Mouse (Mus musculus): Measurements from ENCODE around the gene Pgam2. TPM values are rescaled to one million over a fixed set of nuclear protein-coding genes. Genes with fewer than 3 reads are reported as not detected.

Gene Pgam2
- polyA plus RNA-seq, 1 experiment from 2014 or later: 12.1 TPM

- DNase-seq (ENCODE audit: low spot score): no peak
- peak; percentile 42 for ATAC-seq (replicated peaks; ENCODE audit: low FRiP score)
These were observed 14.3 kb downstream of the Pgam2 start for GRCm38 (mm10) chr11:5789071-5789753.

GRCm38 (mm10) chr11:5788056-5789014, 15.2 kb downstream of the Pgam2 start, which contains the start of gene Dbnl:
Dbnl (plus strand) TSS chr11:5788488.
- peaks cover 13% of the 10 kb centered on the region for H3K36me3 ChIP-seq (ENCODE audit: control insufficient read depth, insufficient read depth, low read length)
- H3K9me3 ChIP-seq (ENCODE audit: control insufficient read depth, low read length): no peaks in the 10 kb centered on the region
- H3K4me1 ChIP-seq (replicated peaks; ENCODE audit: control insufficient read depth, insufficient read depth, low read length): peaks cover 22% of the 10 kb centered on the region
- DNase-seq (ENCODE audit: low spot score) (peak; percentile 97), ATAC-seq (replicated peaks; ENCODE audit: low FRiP score) (peak; percentile 95)
- no peaks in the 10 kb centered on the region for H3K27me3 ChIP-seq (replicated peaks; ENCODE audit: control insufficient read depth, insufficient read depth, low read length)
- H3K4me3 ChIP-seq (ENCODE audit: low read depth, low read length): peak within 1 kb of the TSS; percentile 83
- H3K4me2 ChIP-seq: peak within 1 kb of the TSS; percentile 94
- peak within 1 kb of the TSS; percentile 93 for H3K27ac ChIP-seq (ENCODE audit: low read depth, low read length)
- peak within 1 kb of the TSS; percentile 91 for H3K9ac ChIP-seq (ENCODE audit: low read depth, low read length)
- under 1% methylated on average over 74 of the region's 74 CpGs for WGBS

More at GRCm38 (mm10) chr11:5789071-5789753, 14.3 kb downstream of the Pgam2 start:
- peaks cover 22% of the 10 kb centered on the region for H3K4me1 ChIP-seq (replicated peaks; ENCODE audit: control insufficient read depth, insufficient read depth, low read length)
- peak overlapping the region; percentile 93 for H3K27ac ChIP-seq (ENCODE audit: low read depth, low read length)
- H3K9me3 ChIP-seq (ENCODE audit: control insufficient read depth, low read length): no peaks in the 10 kb centered on the region
- H3K4me2 ChIP-seq: peak overlapping the region; percentile 94
- 50% methylated on average over 6 of the region's 6 CpGs for WGBS
- H3K36me3 ChIP-seq (ENCODE audit: control insufficient read depth, insufficient read depth, low read length): peaks cover 16% of the 10 kb centered on the region
- H3K9ac ChIP-seq (ENCODE audit: low read depth, low read length): peak overlapping the region; percentile 91
- H3K4me3 ChIP-seq (ENCODE audit: low read depth, low read length): peak overlapping the region; percentile 83
- no peaks in the 10 kb centered on the region for H3K27me3 ChIP-seq (replicated peaks; ENCODE audit: control insufficient read depth, insufficient read depth, low read length)

GRCm38 (mm10) chr11:5787671-5788055, 15.9 kb downstream of the Pgam2 start:
- peak overlapping the region; percentile 93 for H3K27ac ChIP-seq (ENCODE audit: low read depth, low read length)
- WGBS: 30% methylated on average over 8 of the region's 8 CpGs
- DNase-seq (ENCODE audit: low spot score): no peak
- peak overlapping the region; percentile 83 for H3K4me3 ChIP-seq (ENCODE audit: low read depth, low read length)
- H3K4me1 ChIP-seq (replicated peaks; ENCODE audit: control insufficient read depth, insufficient read depth, low read length): peaks cover 24% of the 10 kb centered on the region
- peak overlapping the region; percentile 91 for H3K9ac ChIP-seq (ENCODE audit: low read depth, low read length)
- peak overlapping the region; percentile 94 for H3K4me2 ChIP-seq
- no peaks in the 10 kb centered on the region for H3K27me3 ChIP-seq (replicated peaks; ENCODE audit: control insufficient read depth, insufficient read depth, low read length)
- no peaks in the 10 kb centered on the region for H3K9me3 ChIP-seq (ENCODE audit: control insufficient read depth, low read length)
- H3K36me3 ChIP-seq (ENCODE audit: control insufficient read depth, insufficient read depth, low read length): peaks cover 12% of the 10 kb centered on the region
- no peak for ATAC-seq (replicated peaks; ENCODE audit: low FRiP score)

- H3K4me1 ChIP-seq (replicated peaks; ENCODE audit: control insufficient read depth, insufficient read depth, low read length): peaks cover 30% of the 10 kb centered on the region
These were observed 17.8 kb downstream of the Pgam2 start for GRCm38 (mm10) chr11:5785732-5786131.

GRCm38 (mm10) chr11:5782199-5782944, 21.2 kb downstream of the Pgam2 start:
- Histone ChIP-seq H3K27ac (ENCODE audit: low read depth, low read length) (no peak overlapping the region; the same call in 1 of the 2 replicates), H3K4me2 (no peak overlapping the region), H3K9me3 (ENCODE audit: control insufficient read depth, low read length) (no peaks in the 10 kb centered on the region), H3K36me3 (ENCODE audit: control insufficient read depth, insufficient read depth, low read length) (no peaks in the 10 kb centered on the region; the same call in 1 of the 2 replicates), H3K4me3 (ENCODE audit: low read depth, low read length) (no peak overlapping the region), H3K9ac (ENCODE audit: low read depth, low read length) (no peak overlapping the region), H3K4me1 (replicated peaks; ENCODE audit: control insufficient read depth, insufficient read depth, low read length) (peaks cover 16% of the 10 kb centered on the region), H3K27me3 (replicated peaks; ENCODE audit: control insufficient read depth, insufficient read depth, low read length) (no peaks in the 10 kb centered on the region)
- peak; percentile 83 for ATAC-seq (replicated peaks; ENCODE audit: low FRiP score)
- no peak for DNase-seq (ENCODE audit: low spot score)
- 66% methylated on average over 8 of the region's 8 CpGs for WGBS

More at GRCm38 (mm10) chr11:5785732-5786131, 17.8 kb downstream of the Pgam2 start:
- no peak overlapping the region for H3K4me3 ChIP-seq (ENCODE audit: low read depth, low read length)
- H3K4me2 ChIP-seq: no peak overlapping the region
- DNase-seq (ENCODE audit: low spot score) (no peak), ATAC-seq (replicated peaks; ENCODE audit: low FRiP score) (no peak)
- H3K27ac ChIP-seq (ENCODE audit: low read depth, low read length): peak overlapping the region; percentile 9; the same call in 1 of the 2 replicates
- H3K27me3 ChIP-seq (replicated peaks; ENCODE audit: control insufficient read depth, insufficient read depth, low read length): no peaks in the 10 kb centered on the region
- no peak overlapping the region for H3K9ac ChIP-seq (ENCODE audit: low read depth, low read length)
- H3K9me3 ChIP-seq (ENCODE audit: control insufficient read depth, low read length): no peaks in the 10 kb centered on the region
- H3K36me3 ChIP-seq (ENCODE audit: control insufficient read depth, insufficient read depth, low read length): no peaks in the 10 kb centered on the region; the same call in 1 of the 2 replicates

GRCm38 (mm10) chr11:5780035-5780499, 23.5 kb downstream of the Pgam2 start:
- peaks cover 8% of the 10 kb centered on the region for H3K4me1 ChIP-seq (replicated peaks; ENCODE audit: control insufficient read depth, insufficient read depth, low read length)
- H3K36me3 ChIP-seq (ENCODE audit: control insufficient read depth, insufficient read depth, low read length): no peaks in the 10 kb centered on the region; the same call in 1 of the 2 replicates
- H3K9me3 ChIP-seq (ENCODE audit: control insufficient read depth, low read length): no peaks in the 10 kb centered on the region
- no peaks in the 10 kb centered on the region for H3K27me3 ChIP-seq (replicated peaks; ENCODE audit: control insufficient read depth, insufficient read depth, low read length)
- ATAC-seq (replicated peaks; ENCODE audit: low FRiP score): no peak
- 92% methylated on average over 6 of the region's 6 CpGs for WGBS
- no peak overlapping the region for H3K4me3 ChIP-seq (ENCODE audit: low read depth, low read length)
- no peak overlapping the region for H3K9ac ChIP-seq (ENCODE audit: low read depth, low read length)
- no peak overlapping the region for H3K4me2 ChIP-seq
- no peak overlapping the region for H3K27ac ChIP-seq (ENCODE audit: low read depth, low read length)
- no peak for DNase-seq (ENCODE audit: low spot score)

- WGBS: 58% methylated on average over 2 of the region's 2 CpGs
These were observed 25.1 kb downstream of the Pgam2 start for GRCm38 (mm10) chr11:5778481-5778880.

GRCm38 (mm10) chr11:5766019-5766418, 37.5 kb downstream of the Pgam2 start:
- DNase-seq (ENCODE audit: low spot score) (no peak), ATAC-seq (replicated peaks; ENCODE audit: low FRiP score) (no peak)
- H3K36me3 ChIP-seq (ENCODE audit: control insufficient read depth, insufficient read depth, low read length): peaks cover 8% of the 10 kb centered on the region
- H3K4me3 ChIP-seq (ENCODE audit: low read depth, low read length): no peak overlapping the region
- H3K4me2 ChIP-seq: no peak overlapping the region
- H3K27me3 ChIP-seq (replicated peaks; ENCODE audit: control insufficient read depth, insufficient read depth, low read length): no peaks in the 10 kb centered on the region
- H3K4me1 ChIP-seq (replicated peaks; ENCODE audit: control insufficient read depth, insufficient read depth, low read length): no peaks in the 10 kb centered on the region
- no peak overlapping the region for H3K9ac ChIP-seq (ENCODE audit: low read depth, low read length)
- 81% methylated on average over 6 of the region's 6 CpGs for WGBS
- H3K27ac ChIP-seq (ENCODE audit: low read depth, low read length): no peak overlapping the region
- H3K9me3 ChIP-seq (ENCODE audit: control insufficient read depth, low read length): no peaks in the 10 kb centered on the region

More at GRCm38 (mm10) chr11:5778481-5778880, 25.1 kb downstream of the Pgam2 start:
- no peaks in the 10 kb centered on the region for H3K27me3 ChIP-seq (replicated peaks; ENCODE audit: control insufficient read depth, insufficient read depth, low read length)
- H3K9me3 ChIP-seq (ENCODE audit: control insufficient read depth, low read length): peaks cover under 1% of the 10 kb centered on the region; the same call in 1 of the 2 replicates
- no peak for ATAC-seq (replicated peaks; ENCODE audit: low FRiP score)
- H3K9ac ChIP-seq (ENCODE audit: low read depth, low read length): no peak overlapping the region
- no peak overlapping the region for H3K4me2 ChIP-seq
- no peaks in the 10 kb centered on the region; the same call in 1 of the 2 replicates for H3K36me3 ChIP-seq (ENCODE audit: control insufficient read depth, insufficient read depth, low read length)
- no peak for DNase-seq (ENCODE audit: low spot score)
- H3K4me1 ChIP-seq (replicated peaks; ENCODE audit: control insufficient read depth, insufficient read depth, low read length): peaks cover 8% of the 10 kb centered on the region
- H3K4me3 ChIP-seq (ENCODE audit: low read depth, low read length): no peak overlapping the region
- H3K27ac ChIP-seq (ENCODE audit: low read depth, low read length): no peak overlapping the region
